Mouse (Mus musculus) right cerebral cortex, postnatal 25 days (tissue): ENCODE measurements around the gene Olfr818.
"Not testable (repeated sequence)": the region's sequence is repeated elsewhere in the genome, so short reads cannot be mapped to it uniquely, and the experiment has no call there.

Source experiments
- DNase-seq: peaks from one replicate; pipeline ENCODE4 v3.0.0; 2022

Gene Olfr818

DNA sequence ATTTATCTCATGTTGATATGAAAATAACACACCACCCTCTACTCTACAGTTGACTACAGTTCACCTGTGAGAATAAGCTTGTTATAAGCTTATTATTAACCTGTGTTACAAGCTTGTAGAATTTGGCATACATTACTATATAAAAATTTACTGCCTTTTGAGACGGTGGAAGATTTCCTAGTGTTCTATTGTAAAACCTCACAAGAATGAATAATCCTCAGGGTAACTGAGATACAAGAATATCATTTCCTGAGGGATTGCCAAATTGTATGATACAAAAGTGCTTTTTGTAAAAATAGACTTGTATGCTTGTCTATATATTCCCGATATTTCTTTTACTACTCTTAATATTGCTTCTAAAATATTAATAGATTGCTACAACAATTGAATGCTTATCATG is at the start of gene Olfr818:
Gene Olfr818 (minus strand): TSS at position 101 of the 400 bp plus-strand sequence.
- no peak for DNase-seq

DNA sequence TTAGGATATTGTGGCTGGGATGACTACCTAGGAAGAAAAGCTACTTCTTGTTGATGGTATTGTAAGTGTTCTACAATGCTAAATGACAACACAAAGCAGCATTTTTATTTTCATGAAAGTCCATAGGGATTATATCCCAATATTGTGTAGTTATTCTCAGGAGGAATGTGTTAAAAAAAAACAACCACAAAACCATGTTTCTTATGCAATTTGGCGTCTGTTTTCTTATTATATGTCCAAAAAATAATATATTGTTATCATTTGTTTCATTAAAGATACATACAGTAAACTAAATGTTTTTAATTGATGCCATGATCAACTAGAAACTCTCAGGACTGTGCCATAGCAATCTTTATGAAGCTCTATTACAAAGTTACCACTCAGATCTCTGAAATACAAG is 36.1 kb upstream of the Olfr818 start, which contains the start of gene Gm10310:
Gene Gm10310 (minus strand): TSS at position 101 of the 400 bp plus-strand sequence.
- not testable (repeated sequence) for DNase-seq

DNA sequence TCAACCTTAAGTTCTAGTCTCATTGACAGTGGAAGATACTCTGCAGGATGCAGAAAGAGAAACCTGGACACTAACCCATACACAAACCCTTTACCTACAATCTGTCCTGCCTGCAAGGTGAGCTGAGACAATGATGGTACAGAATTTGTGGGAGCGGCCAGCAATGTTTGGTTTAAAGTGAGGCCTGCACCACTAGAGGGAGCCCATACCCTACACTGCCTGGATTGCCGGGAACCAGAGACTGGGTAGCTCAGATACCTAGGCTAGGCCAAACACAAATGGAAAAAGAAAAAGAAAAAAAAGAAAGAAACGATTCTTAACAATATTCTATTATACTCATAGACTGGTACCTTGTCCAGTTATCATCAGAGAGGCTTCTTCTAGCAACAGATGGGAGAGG is 33.0 kb upstream of the Olfr818 start:
- DNase-seq, result not testable (repeated sequence)

DNA sequence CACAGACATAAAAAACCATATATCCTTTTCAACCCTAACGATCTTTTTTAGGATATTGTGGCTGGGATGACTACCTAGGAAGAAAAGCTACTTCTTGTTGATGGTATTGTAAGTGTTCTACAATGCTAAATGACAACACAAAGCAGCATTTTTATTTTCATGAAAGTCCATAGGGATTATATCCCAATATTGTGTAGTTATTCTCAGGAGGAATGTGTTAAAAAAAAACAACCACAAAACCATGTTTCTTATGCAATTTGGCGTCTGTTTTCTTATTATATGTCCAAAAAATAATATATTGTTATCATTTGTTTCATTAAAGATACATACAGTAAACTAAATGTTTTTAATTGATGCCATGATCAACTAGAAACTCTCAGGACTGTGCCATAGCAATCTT is 27.1 kb upstream of the Olfr818 start, which contains the start of gene Olfr247:
Gene Olfr247 (minus strand): TSS at position 101 of the 400 bp plus-strand sequence.
- not testable (repeated sequence) for DNase-seq

DNA sequence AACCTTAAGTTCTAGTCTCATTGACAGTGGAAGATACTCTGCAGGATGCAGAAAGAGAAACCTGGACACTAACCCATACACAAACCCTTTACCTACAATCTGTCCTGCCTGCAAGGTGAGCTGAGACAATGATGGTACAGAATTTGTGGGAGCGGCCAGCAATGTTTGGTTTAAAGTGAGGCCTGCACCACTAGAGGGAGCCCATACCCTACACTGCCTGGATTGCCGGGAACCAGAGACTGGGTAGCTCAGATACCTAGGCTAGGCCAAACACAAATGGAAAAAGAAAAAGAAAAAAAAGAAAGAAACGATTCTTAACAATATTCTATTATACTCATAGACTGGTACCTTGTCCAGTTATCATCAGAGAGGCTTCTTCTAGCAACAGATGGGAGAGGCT is 24.1 kb upstream of the Olfr818 start:
- DNase-seq, result not testable (repeated sequence)

DNA sequence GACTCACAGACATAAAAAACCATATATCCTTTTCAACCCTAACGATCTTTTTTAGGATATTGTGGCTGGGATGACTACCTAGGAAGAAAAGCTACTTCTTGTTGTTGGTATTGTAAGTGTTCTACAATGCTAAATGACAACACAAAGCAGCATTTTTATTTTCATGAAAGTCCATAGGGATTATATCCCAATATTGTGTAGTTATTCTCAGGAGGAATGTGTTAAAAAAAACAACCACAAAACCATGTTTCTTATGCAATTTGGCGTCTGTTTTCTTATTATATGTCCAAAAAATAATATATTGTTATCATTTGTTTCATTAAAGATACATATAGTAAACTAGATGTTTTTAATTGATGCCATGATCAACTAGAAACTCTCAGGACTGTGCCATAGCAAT is 18.3 kb upstream of the Olfr818 start, which contains the start of gene Olfr819:
Gene Olfr819 (minus strand): TSS at position 101 of the 400 bp plus-strand sequence.
- not testable (repeated sequence) for DNase-seq

DNA sequence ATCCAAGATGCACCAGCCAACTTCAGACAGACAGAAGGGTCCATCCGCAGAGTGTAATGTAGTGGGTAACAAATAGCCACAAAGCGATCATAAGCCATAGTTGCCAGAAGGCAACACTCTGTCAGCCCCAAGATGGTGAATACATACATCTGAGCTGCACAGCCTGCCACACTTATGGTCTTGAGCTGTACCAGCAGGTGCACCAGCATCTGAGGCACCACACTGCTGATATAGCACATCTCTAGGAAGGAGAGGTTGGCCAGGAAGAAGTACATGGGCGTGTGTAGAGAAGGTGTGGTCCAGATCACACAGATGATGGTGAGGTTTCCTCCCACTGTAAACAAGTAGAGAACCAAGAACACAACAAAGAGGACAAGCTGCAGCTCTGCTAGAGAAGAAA is 17.3 kb upstream of the Olfr818 start:
- DNase-seq, result not testable (repeated sequence)

DNA sequence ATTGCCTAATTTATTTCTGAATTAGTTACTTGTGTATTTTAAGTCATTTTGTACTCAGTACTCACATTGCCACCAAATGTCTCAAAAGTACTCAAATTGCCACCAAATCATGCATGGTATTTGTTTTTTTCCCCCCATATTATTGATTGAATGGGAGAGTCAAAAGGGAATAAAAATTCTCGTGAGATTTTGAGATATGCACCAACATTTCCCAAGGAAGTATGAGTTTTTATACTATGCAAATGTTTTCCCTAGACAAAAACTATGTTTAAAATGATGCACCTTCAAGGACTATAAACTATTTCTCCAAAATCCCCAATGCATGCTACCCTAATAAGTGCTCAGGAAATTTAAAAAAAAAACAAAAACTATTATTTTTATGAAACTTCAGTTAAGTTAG is 33.4 kb downstream of the Olfr818 start, which contains the start of gene Olfr816:
Gene Olfr816 (minus strand): TSS at position 101 of the 400 bp plus-strand sequence.
- no peak for DNase-seq

DNA sequence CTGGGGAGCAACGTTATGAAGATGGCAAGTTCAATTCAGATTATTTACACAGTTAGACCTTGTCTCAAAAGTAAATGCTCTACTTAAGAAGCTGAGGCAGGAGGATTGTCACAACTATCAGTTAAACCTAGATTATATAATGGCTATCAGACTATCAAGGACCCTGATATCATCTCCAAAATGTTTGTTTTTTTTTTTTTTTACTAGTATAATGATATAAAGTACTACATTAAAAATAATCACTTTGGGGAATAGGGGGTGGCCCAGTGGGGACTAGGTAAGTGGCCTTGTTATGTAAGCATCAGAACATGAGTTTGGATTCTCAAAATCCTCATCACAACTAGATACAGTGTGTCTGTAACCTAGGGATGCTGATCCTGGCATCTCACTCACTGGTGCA is 43.1 kb downstream of the Olfr818 start, which contains the start of gene Olfr815:
Gene Olfr815 (minus strand): TSS at position 101 of the 400 bp plus-strand sequence.
- not testable (repeated sequence) for DNase-seq
